Mouse (Mus musculus) neural tube, embryonic 14.5 days (tissue): ENCODE data around the gene Fam208a. TPM values are rescaled to one million over a fixed set of nuclear protein-coding genes. Genes with fewer than 3 reads are reported as not detected.

Source experiments
- ATAC-seq: fragments of 200-750 bp; cut with Nextera tagmentation; 2 replicates; pipeline ENCODE4 v1.8.0; 2017; ENCODE audit warnings: low read depth, mild to moderate bottlenecking, moderate TSS enrichment, moderate library complexity
- H3K27ac ChIP-seq: fragments of 300-500 bp; sonication (generic); 2 replicates; pipeline ENCODE4 v1.5.1; 2014; ENCODE audit warnings: low read depth, mild to moderate bottlenecking, control low read depth, low read length, moderate library complexity, mixed read lengths
- H3K27me3 ChIP-seq: fragments of 300-500 bp; sonication (generic); 2 replicates; pipeline ENCODE4 v1.6.1; 2014; ENCODE audit warnings: low read length; ENCODE audit not compliant: control insufficient read depth, insufficient read depth
- H3K36me3 ChIP-seq: fragments of 300-500 bp; sonication (generic); 2 replicates; pipeline ENCODE4 v1.6.1; 2014; ENCODE audit warnings: low read length, mixed read lengths; ENCODE audit not compliant: control insufficient read depth, insufficient read depth
- H3K4me1 ChIP-seq: fragments of 300-500 bp; sonication (generic); 2 replicates; pipeline ENCODE4 v1.6.1; 2014; ENCODE audit warnings: low read length; ENCODE audit not compliant: control insufficient read depth, insufficient read depth
- H3K4me2 ChIP-seq: fragments of 300-500 bp; sonication (generic); 2 replicates; pipeline ENCODE4 v1.6.1; 2014; ENCODE audit warnings: mild to moderate bottlenecking, low read depth, low read length, control low read depth
- H3K4me3 ChIP-seq: fragments of 300-500 bp; sonication (generic); 2 replicates; pipeline ENCODE4 v1.5.1; 2014; ENCODE audit warnings: low read depth, low read length, control low read depth, mixed read lengths
- H3K9ac ChIP-seq: fragments of 300-500 bp; sonication (generic); replicated peaks from 2 replicates; pipeline ENCODE4 v1.6.1; 2014; ENCODE audit warnings: low read depth, mild to moderate bottlenecking, control low read depth, low read length, mixed read lengths
- H3K9me3 ChIP-seq: fragments of 300-500 bp; sonication (generic); 2 replicates; pipeline ENCODE4 v1.6.1; 2016; ENCODE audit warnings: low read length; ENCODE audit not compliant: control insufficient read depth
- WGBS: fragments of 180-500 bp; shearing (Covaris S2); extraction: QIAGEN DNeasy Blood & Tissue Kit; methylation state at CpG from one replicate; pipeline ENCODE4 v1.1.7; 2014; 5-methylcytosine and 5-hydroxymethylcytosine counted together
- polyA plus RNA-seq: library from polyadenylated mRNA; unstranded; fragments of >200 nt; fragmentation: Nextera tagmentation; extraction: Ambion mirVana; gene quantifications from 2 replicates; pipeline ENCODE4 v1.2.1, GENCODE M21; 2014

Fam208a gene
- polyA plus RNA-seq, 1 experiment from 2014 or later = 24.3 TPM

DNA sequence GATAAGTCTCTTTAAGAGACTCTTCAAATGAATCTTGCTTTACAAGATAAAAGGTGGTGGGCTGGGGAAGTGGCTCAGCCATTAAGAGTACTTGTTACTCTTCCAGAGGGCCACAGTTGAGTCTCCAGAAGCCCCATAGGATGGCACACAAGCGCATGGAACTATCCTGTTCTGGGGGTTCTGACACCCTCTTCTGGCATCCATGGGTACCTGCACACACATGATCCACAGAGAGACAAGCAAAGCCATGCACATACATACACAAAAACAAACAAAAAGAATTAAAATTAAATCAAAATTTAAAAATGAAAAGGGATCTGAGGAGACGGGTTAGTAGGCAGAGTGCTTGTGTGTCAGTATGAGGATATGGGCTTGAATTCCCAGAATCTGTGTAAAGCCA lies 36.0 kb upstream of the Fam208a start:
- Histone ChIP-seq H3K4me3 (no peak overlapping the region), H3K4me1 (no peaks in the 10 kb centered on the region; the same call in 1 of the 2 replicates), H3K9ac (no peak overlapping the region), H3K9me3 (no peaks in the 10 kb centered on the region), H3K36me3 (no peaks in the 10 kb centered on the region), H3K4me2 (no peak overlapping the region), H3K27me3 (no peaks in the 10 kb centered on the region), H3K27ac (no peak overlapping the region)
- no peak for ATAC-seq
- WGBS = 94% methylated on average over 2 of the region's 2 CpGs

DNA sequence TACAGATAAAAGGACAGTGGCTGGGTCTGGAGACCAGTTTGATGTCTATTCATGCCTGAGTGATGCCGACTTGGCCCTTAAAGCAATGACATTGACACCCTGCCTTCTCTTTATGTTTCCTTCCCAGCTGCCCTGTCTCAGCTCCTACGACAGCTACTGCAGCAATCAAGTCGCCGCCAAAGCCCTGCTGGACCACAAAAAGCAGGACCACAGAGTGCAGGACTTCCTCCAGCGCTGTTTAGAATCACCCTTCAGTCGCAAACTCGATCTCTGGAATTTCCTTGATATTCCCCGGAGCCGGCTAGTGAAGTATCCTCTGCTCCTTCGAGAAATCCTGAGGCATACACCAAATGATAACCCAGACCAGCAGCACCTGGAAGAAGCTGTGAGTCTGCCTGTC lies 34.8 kb upstream of the Fam208a start:
- no peaks in the 10 kb centered on the region for H3K36me3 ChIP-seq
- no peak for ATAC-seq

DNA sequence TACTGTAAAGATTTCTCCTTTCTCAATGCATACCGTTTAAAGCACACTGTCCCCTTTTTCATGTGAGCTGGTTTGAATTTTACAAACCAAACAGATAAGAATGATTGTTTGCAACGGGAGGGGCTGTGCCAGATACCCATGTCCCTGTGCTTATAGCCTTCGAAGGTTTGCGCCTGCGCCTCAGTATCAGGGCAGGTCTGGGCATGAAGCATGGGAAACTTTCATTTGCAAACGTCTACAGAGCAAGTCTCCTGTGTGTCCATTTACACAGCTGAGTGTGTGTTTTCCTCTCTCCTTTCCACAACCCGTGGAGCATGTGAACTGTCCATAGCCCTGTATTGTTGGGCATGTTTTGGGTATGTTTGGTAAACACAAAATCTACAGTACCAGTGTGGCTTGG lies 32.2 kb upstream of the Fam208a start:
- 85% methylated on average over 7 of the region's 7 CpGs for WGBS
- Histone ChIP-seq H3K27me3 (no peaks in the 10 kb centered on the region), H3K9ac (no peak overlapping the region), H3K4me1 (no peaks in the 10 kb centered on the region; the same call in 1 of the 2 replicates), H3K36me3 (no peaks in the 10 kb centered on the region), H3K4me3 (no peak overlapping the region), H3K27ac (no peak overlapping the region), H3K9me3 (no peaks in the 10 kb centered on the region), H3K4me2 (no peak overlapping the region)
- no peak for ATAC-seq

More for the DNA sequence above, 34.8 kb upstream of the Fam208a start:
- no peaks in the 10 kb centered on the region for H3K9me3 ChIP-seq
- H3K4me1 ChIP-seq = no peaks in the 10 kb centered on the region; the same call in 1 of the 2 replicates
- H3K9ac ChIP-seq = no peak overlapping the region
- no peak overlapping the region for H3K4me3 ChIP-seq
- no peak overlapping the region for H3K4me2 ChIP-seq
- no peaks in the 10 kb centered on the region for H3K27me3 ChIP-seq
- 70% methylated on average over 10 of the region's 10 CpGs for WGBS
- H3K27ac ChIP-seq = no peak overlapping the region

DNA sequence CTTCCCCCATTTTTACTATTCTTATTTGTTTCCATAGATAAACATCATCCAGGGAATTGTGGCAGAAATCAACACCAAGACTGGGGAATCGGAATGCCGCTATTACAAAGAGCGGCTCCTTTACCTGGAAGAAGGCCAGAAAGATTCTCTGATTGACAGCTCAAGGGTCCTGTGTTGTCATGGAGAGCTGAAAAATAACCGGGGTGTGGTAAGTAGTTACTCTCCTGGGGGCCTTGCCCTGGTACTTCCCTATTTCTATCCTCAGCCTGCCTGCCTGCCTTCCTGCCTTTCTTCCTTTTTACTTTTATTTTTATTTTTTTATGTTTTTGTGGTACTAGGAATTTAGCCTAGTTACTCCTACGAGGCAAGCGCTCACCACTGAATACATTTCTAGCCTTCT lies 31.1 kb upstream of the Fam208a start:
- no peak for ATAC-seq
- Histone ChIP-seq H3K27ac (no peak overlapping the region), H3K36me3 (no peaks in the 10 kb centered on the region), H3K27me3 (no peaks in the 10 kb centered on the region), H3K9ac (no peak overlapping the region), H3K9me3 (no peaks in the 10 kb centered on the region), H3K4me2 (no peak overlapping the region), H3K4me1 (no peaks in the 10 kb centered on the region; the same call in 1 of the 2 replicates), H3K4me3 (no peak overlapping the region)
- 83% methylated on average over 6 of the region's 6 CpGs for WGBS

DNA sequence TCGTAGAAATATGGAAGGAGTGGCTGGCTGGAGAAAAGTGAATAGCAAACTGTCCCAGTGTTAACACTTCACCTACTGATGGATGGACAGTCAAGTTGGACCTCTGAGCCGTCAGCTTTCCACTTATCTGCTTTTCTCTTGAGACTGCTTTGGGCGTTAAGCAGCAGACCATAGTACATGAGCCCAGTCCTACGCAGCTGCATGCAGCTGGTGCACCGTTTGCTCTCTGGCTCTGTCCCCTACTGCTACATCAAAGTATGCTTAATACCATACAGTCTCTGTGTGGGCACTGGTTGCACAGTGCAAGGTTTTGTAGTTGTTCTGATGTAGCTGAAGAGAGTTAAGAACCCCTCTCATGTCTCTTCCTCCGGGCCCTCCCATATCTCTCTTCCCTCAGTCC lies 28.1 kb upstream of the Fam208a start:
- no peaks in the 10 kb centered on the region for H3K36me3 ChIP-seq
- no peaks in the 10 kb centered on the region for H3K9me3 ChIP-seq
- no peaks in the 10 kb centered on the region for H3K27me3 ChIP-seq
- no peak overlapping the region for H3K4me2 ChIP-seq
- H3K4me1 ChIP-seq = no peaks in the 10 kb centered on the region; the same call in 1 of the 2 replicates
- WGBS = 87% methylated on average over 6 of the region's 6 CpGs
- no peak overlapping the region for H3K27ac ChIP-seq
- no peak for ATAC-seq
- H3K4me3 ChIP-seq = no peak overlapping the region
- H3K9ac ChIP-seq = no peak overlapping the region

DNA sequence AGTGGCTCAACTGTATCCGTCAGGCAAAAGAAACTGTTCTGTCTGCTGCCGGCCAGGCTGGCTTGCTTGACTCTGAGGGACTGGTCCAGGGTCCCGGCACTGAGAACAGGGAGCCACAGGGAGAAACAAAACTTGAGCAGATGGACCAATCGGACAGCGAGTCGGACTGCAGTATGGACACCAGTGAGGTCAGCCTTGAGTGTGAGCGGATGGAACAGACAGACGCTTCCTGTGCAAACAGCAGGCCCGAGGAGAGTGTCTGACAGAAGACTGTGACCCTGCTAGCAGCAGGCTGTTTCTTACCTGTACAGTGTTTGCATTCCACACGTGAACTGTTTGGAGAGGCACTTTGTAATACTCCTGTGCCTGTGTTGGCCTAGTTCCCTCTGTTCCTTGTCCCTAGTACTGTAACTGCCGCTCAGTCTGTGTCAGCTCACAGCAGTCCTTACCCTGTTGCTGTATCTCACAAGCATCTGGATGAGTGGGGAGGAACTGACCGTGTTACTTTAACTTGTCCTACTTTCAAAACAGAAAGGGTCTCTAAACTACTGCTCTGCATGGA lies 26.8 kb upstream of the Fam208a start:
- ATAC-seq = no peak
- no peaks in the 10 kb centered on the region for H3K27me3 ChIP-seq
- WGBS = 91% methylated on average over 12 of the region's 12 CpGs
- H3K36me3 ChIP-seq = no peaks in the 10 kb centered on the region
- H3K9ac ChIP-seq = no peak overlapping the region
- no peak overlapping the region for H3K4me3 ChIP-seq
- no peaks in the 10 kb centered on the region for H3K4me1 ChIP-seq
- no peaks in the 10 kb centered on the region for H3K9me3 ChIP-seq
- no peak overlapping the region for H3K4me2 ChIP-seq
- H3K27ac ChIP-seq = no peak overlapping the region

DNA sequence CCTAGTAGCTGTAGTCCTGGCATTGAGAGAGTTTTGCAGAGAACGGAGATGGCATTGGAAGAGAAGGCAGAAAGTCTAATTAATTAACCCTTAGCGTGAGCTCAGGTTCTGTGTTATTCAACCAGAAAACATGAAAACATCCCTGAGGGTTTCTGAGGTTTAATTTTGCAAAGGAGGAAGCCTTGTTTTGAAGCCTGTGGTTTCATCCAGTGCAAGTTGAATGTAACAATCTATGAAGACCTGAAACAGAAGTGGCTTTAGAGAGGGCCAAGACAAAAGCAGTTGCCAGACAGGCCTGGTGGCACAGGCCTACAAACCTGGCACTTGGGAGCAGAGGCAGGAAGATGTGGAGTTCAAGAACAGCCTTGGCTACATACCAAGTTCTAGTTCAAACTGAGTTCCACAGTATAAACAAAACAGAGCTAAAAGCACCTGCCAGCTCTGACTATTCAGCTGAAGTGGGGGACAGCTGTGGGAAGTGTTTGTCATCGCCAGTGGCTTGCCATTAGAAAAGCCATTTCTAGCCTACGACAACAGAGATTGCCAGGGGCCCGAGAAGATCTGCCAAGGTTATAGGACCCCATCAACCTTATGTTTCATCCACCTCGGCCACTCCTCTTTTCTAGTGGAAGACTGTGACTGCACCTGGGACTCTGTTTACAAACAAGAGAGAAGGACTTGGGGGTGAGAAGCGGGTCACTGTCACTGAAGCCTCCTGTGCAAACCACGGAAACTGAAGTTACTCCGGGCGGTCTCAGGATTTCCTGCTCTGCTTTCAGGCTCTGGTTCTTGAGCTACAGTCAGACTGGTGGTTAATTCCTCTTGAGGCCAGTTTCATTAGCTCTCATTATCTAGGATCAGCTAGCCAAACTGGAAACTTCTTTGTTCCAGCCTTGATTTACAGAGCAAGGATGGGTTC lies 26.0 kb upstream of the Fam208a start:
- H3K27me3 ChIP-seq = no peaks in the 10 kb centered on the region
- no peaks in the 10 kb centered on the region for H3K9me3 ChIP-seq
- no peak overlapping the region for H3K27ac ChIP-seq
- 81% methylated on average over 10 of the region's 10 CpGs for WGBS
- no peak overlapping the region for H3K4me3 ChIP-seq
- H3K4me1 ChIP-seq = no peaks in the 10 kb centered on the region
- no peak overlapping the region for H3K9ac ChIP-seq
- no peaks in the 10 kb centered on the region for H3K36me3 ChIP-seq
- ATAC-seq = no peak
- H3K4me2 ChIP-seq = no peak overlapping the region

DNA sequence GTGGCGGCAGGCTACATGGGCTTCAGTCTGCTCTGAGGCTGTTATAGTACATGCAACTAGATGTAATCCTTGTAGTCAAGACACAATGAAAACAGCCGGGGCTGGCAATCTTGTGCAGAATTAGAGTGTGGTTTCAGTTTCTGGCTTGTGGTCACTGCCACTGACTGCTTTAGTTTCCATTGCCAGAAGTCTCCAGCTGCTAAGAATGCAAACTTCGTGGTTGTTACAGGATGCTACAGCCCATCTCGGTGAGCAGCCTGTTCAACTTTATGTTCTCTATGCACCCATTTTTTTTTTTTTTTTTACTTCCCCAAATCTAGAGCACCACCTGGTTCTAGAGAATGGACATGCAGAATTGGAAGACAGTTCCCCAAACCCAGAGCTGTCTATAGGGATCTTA lies 23.2 kb upstream of the Fam208a start:
- no peak overlapping the region for H3K27ac ChIP-seq
- no peak for ATAC-seq
- H3K4me3 ChIP-seq = no peak overlapping the region
- no peak overlapping the region for H3K4me2 ChIP-seq
- no peaks in the 10 kb centered on the region for H3K36me3 ChIP-seq
- WGBS = 86% methylated on average over 4 of the region's 4 CpGs
- H3K27me3 ChIP-seq = no peaks in the 10 kb centered on the region
- no peak overlapping the region for H3K9ac ChIP-seq
- no peaks in the 10 kb centered on the region for H3K4me1 ChIP-seq
- peaks cover 3% of the 10 kb centered on the region; the same call in 1 of the 2 replicates for H3K9me3 ChIP-seq

DNA sequence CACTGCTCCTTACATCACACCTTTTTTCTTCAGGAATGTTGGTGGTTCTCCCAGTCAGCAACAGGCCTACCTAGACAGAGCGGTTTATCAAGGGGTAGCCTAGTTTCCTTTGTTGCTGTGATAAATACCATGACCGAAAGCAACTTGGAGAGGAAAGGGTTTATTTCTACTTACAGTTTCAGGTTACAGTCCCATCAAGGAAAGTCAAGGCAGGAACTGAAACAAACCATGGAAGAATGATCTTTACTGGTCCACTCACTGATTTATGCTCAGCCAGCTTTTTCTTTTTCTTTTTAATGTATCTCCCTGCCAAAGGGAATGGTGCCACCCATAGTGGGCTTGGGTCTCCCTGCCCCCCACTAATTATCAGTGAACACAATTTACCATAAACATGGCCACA lies 22.7 kb upstream of the Fam208a start:
- WGBS = 95% methylated on average over 2 of the region's 2 CpGs
- no peak overlapping the region for H3K4me3 ChIP-seq
- H3K27ac ChIP-seq = no peak overlapping the region
- H3K27me3 ChIP-seq = no peaks in the 10 kb centered on the region
- no peak overlapping the region for H3K4me2 ChIP-seq
- no peaks in the 10 kb centered on the region for H3K4me1 ChIP-seq
- no peaks in the 10 kb centered on the region for H3K36me3 ChIP-seq
- no peak for ATAC-seq
- H3K9me3 ChIP-seq = peaks cover 3% of the 10 kb centered on the region; the same call in 1 of the 2 replicates
- no peak overlapping the region for H3K9ac ChIP-seq
